Mouse (Mus musculus) myocyte (in vitro differentiated cells): ENCODE data around the gene Fchsd2.

Experiments
- E2F4 ChIP-seq: IDR thresholded peaks from one replicate; pipeline ENCODE4 v1.6.1; 2011; ENCODE audit warnings: mild to moderate bottlenecking, control low read depth, moderate library complexity; ENCODE audit not compliant: insufficient read depth
- POLR2A ChIP-seq: IDR thresholded peaks from one replicate; pipeline ENCODE4 v1.6.1; 2011; ENCODE audit warnings: low read depth, mild to moderate bottlenecking, control low read depth, moderate library complexity; ENCODE audit not compliant: insufficient read length

- TF ChIP-seq E2F4 (no peak), POLR2A (no peak)
These were observed 70.1 kb downstream of the Fchsd2 start for GRCm38 (mm10) chr7:101162781-101163180.
